Mouse (Mus musculus) spleen, adult 2 months (tissue): ENCODE results near the gene Sh3gl2.

Experiments used
- CTCF ChIP-seq: fragments of 200-500 bp; IDR thresholded peaks from 2 replicates; pipeline ENCODE4 v1.5.1; 2011; ENCODE audit warnings: mild to moderate bottlenecking, inconsistent platforms; ENCODE audit not compliant: insufficient read depth, insufficient read length, insufficient replicate concordance; ENCODE audit errors: extremely low read depth
- POLR2A ChIP-seq: fragments of 200-500 bp; IDR thresholded peaks from 2 replicates; pipeline ENCODE4 v1.6.1; 2011; ENCODE audit warnings: low read depth, low read length, inconsistent platforms

DNA sequence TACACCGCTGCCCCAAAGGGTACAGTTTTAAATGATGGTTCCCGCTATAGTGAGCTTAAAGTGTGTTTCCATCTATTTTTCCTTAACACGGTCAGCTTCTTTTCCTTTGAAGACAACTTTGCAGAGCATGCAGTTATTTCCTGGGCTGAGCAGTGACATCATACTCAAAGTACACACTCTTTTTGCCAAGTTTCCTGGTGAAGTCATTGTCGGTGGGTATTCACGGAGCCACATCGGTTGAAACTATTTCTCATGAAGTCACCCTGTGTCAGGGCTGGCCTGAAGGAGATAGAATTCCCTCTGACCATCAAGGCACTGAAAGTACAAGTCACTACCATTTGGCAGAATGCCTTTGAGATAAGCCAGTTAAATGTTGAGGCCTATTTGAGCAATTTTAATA lies 354.8 kb downstream of the Sh3gl2 start:
- no peak for TF ChIP-seq CTCF
- no peak for TF ChIP-seq POLR2A
